Comparison of ENCODE assay signal across 26 mouse cellular contexts in genomic region chr10:70654139-70654538, GRCm38 (mm10). TPM values are rescaled to one million over a fixed set of nuclear protein-coding genes. Genes with fewer than 3 reads are reported as not detected.
DNase-seq lines count a peak whose midpoint lies in the region; ATAC-seq lines count a peak whose summit lies in the region.
"Had no signal": no experiment of that assay in that cellular context is flagged by ENCODE, and none has a peak within 500 bp of the region (broad histone marks: within the 10 kb centered on the region; RNA-seq: fewer than 3 reads in every experiment).

No protein-coding gene starts in this region.

- no peak overlapping the region for H3K27ac ChIP-seq in forebrain, embryonic 16.5 days (ENCODE audit: low read length)
- no peak overlapping the region for H3K27ac ChIP-seq in forebrain, embryonic 12.5 days
- no peak overlapping the region for H3K27ac ChIP-seq in kidney, embryonic 15.5 days
- H3K27ac ChIP-seq: heart, adult 2 months; hindbrain, embryonic 14.5 days; left cerebral cortex, adult 2 months; limb, embryonic 12.5 days; lung, embryonic 15.5 days; midbrain, embryonic 10.5 days; neural tube, embryonic 12.5 days had no signal

- H3K4me2 ChIP-seq in forebrain, embryonic 16.5 days (ENCODE audit: low read length): no peak overlapping the region
- H3K4me2 ChIP-seq in forebrain, embryonic 12.5 days: no peak overlapping the region
- H3K4me2 ChIP-seq in kidney, embryonic 15.5 days: no peak overlapping the region
- H3K4me2 ChIP-seq: heart, embryonic 12.5 days; hindbrain, embryonic 14.5 days; limb, embryonic 12.5 days; lung, embryonic 15.5 days; neural tube, embryonic 12.5 days had no signal

- H3K9me3 ChIP-seq in forebrain, embryonic 16.5 days (ENCODE audit: control insufficient read depth, low read length): no peaks in the 10 kb centered on the region
- H3K9me3 ChIP-seq in forebrain, embryonic 12.5 days: no peaks in the 10 kb centered on the region
- H3K9me3 ChIP-seq in kidney, embryonic 15.5 days (replicated peaks): no peaks in the 10 kb centered on the region
- H3K9me3 ChIP-seq: heart, embryonic 12.5 days; limb, embryonic 12.5 days; lung, embryonic 15.5 days; midbrain, embryonic 10.5 days; neural tube, embryonic 12.5 days had no signal

- H3K27me3 ChIP-seq in forebrain, embryonic 16.5 days (replicated peaks; ENCODE audit: control insufficient read depth, insufficient read depth, low read length): no peaks in the 10 kb centered on the region
- H3K27me3 ChIP-seq in forebrain, embryonic 12.5 days: no peaks in the 10 kb centered on the region
- no peaks in the 10 kb centered on the region for H3K27me3 ChIP-seq in kidney, embryonic 15.5 days
- H3K27me3 ChIP-seq: heart, embryonic 12.5 days; limb, embryonic 12.5 days; lung, embryonic 15.5 days; neural tube, embryonic 12.5 days; Patski had no signal

- no peak overlapping the region for H3K9ac ChIP-seq in forebrain, embryonic 16.5 days (replicated peaks; ENCODE audit: low read depth, low read length)
- no peak overlapping the region for H3K9ac ChIP-seq in forebrain, embryonic 12.5 days
- no peak overlapping the region for H3K9ac ChIP-seq in kidney, embryonic 15.5 days
- H3K9ac ChIP-seq: forebrain, postnatal 0 days; heart, embryonic 12.5 days; hindbrain, embryonic 14.5 days; limb, embryonic 12.5 days; lung, embryonic 15.5 days; neural tube, embryonic 12.5 days had no signal

- no peaks in the 10 kb centered on the region for H3K36me3 ChIP-seq in forebrain, embryonic 16.5 days (ENCODE audit: control insufficient read depth, insufficient read depth)
- H3K36me3 ChIP-seq in forebrain, embryonic 12.5 days (replicated peaks): no peaks in the 10 kb centered on the region
- H3K36me3 ChIP-seq in kidney, embryonic 15.5 days: no peaks in the 10 kb centered on the region
- H3K36me3 ChIP-seq: heart, embryonic 12.5 days; limb, embryonic 12.5 days; lung, embryonic 15.5 days; midbrain, embryonic 10.5 days; neural tube, embryonic 12.5 days had no signal

- H3K4me1 ChIP-seq in forebrain, embryonic 16.5 days (replicated peaks; ENCODE audit: control insufficient read depth, insufficient read depth, low read length): peaks cover 14% of the 10 kb centered on the region; the same call in 1 of the 2 replicates
- peaks cover 19% of the 10 kb centered on the region for H3K4me1 ChIP-seq in forebrain, embryonic 12.5 days
- peaks cover 3% of the 10 kb centered on the region; the same call in 1 of the 2 replicates for H3K4me1 ChIP-seq in kidney, embryonic 15.5 days
- H3K4me1 ChIP-seq: heart, embryonic 12.5 days; lung, embryonic 15.5 days had no signal

- peak; percentile 64 to 75 for DNase-seq in kidney, adult 8-10 months
- DNase-seq in kidney, adult 9 months: peak; percentile 82
- peak; percentile 70 to 71 for DNase-seq in kidney, postnatal 36 days
- DNase-seq in adrenal gland, adult 18-20 months (ENCODE audit: low spot score in 2 of 2): no peak
- DNase-seq: adrenal gland, postnatal 25 days; cerebellum, adult 2 months; cerebellum, postnatal 36 days; forebrain, postnatal 0 days; heart, adult 2 months had no signal

- ATAC-seq in forebrain, embryonic 16.5 days: peak; percentile 43; the same call in 1 of the 2 replicates
- no peak for ATAC-seq in forebrain, embryonic 12.5 days (ENCODE audit: low FRiP score)
- no peak for ATAC-seq in kidney, embryonic 15.5 days (replicated peaks; ENCODE audit: low FRiP score)
- ATAC-seq: forebrain, postnatal 0 days; midbrain, embryonic 16.5 days; Patski had no signal

- no peak overlapping the region for H3K4me3 ChIP-seq in forebrain, embryonic 16.5 days (replicated peaks; ENCODE audit: low read length)
- no peak overlapping the region for H3K4me3 ChIP-seq in forebrain, embryonic 12.5 days (replicated peaks)
- H3K4me3 ChIP-seq in kidney, embryonic 15.5 days (replicated peaks): no peak overlapping the region
- H3K4me3 ChIP-seq: heart, adult 2 months; heart, embryonic 12.5 days; left cerebral cortex, adult 2 months; limb, embryonic 12.5 days; lung, embryonic 15.5 days; midbrain, embryonic 10.5 days; neural tube, embryonic 12.5 days had no signal

- 48% methylated on average over 3 of the region's 3 CpGs for WGBS in forebrain, embryonic 16.5 days
- WGBS in forebrain, embryonic 12.5 days: 82% methylated on average over 3 of the region's 3 CpGs
- WGBS in kidney, embryonic 15.5 days: 65% methylated on average over 3 of the region's 3 CpGs

RNA-seq across cellular contexts. Expression of gene Phyhipl, which starts 1.6 kb away (rescaled TPM):
- 137 and 168 TPM in 2 replicates for polyA plus RNA-seq in forebrain, embryonic 16.5 days (2015; fragmentation: Nextera tagmentation; extraction: Ambion mirVana)
- polyA plus RNA-seq in forebrain, embryonic 12.5 days (2016; fragmentation: Nextera tagmentation; extraction: Ambion mirVana): 55.0 and 61.4 TPM in 2 replicates
- polyA plus RNA-seq in kidney, embryonic 15.5 days (2015; fragmentation: Nextera tagmentation; extraction: Ambion mirVana): 19.0 and 20.5 TPM in 2 replicates
- total RNA-seq in adrenal gland, adult 18-20 months (2021): 1 to 10 TPM; 4.3 to 5.1 TPM
- total RNA-seq: gastrocnemius, adult 8-10 months; heart, adult 2 months; hematopoietic stem cell, adult 5-6 weeks; liver, adult 2 months; megakaryocyte progenitor cell, adult 5-6 weeks; MEL had no signal
- polyA plus RNA-seq: liver, adult 2 months had no signal

Comparison
In these comparisons a context has a peak if more than half of its experiments do, and no peak if none do; other contexts are left out.
1. DNase-seq: peak in kidney, adult 8-10 months (2 of 2), kidney, adult 9 months (single experiment) and kidney, postnatal 36 days (2 of 2); none in adrenal gland, adult 18-20 months (0 of 2).